Mouse (Mus musculus) left cerebral cortex, postnatal 4 days (tissue): ENCODE results near the gene Bloc1s2. TPM values are rescaled to one million over a fixed set of nuclear protein-coding genes. Genes with fewer than 3 reads are reported as not detected.

Experiments used
- DNase-seq: peaks from one replicate; pipeline ENCODE4 v3.0.0-alpha.2; 2022
- intact Hi-C: fragments of 180-260 bp; cut with DNase I; formaldehyde crosslinking; loops from one replicate; pipeline ENCODE4 v1.15.1; 2025
- total RNA-seq, 2 experiments: library from RNA; stranded (reverse); gene quantifications; 2 replicates each; pipeline ENCODE4 v1.2.3; 2021

Bloc1s2 gene
- total RNA-seq: 10 to 100 TPM; 87.2 to 92.2 TPM

GRCm38 (mm10) chr19:44145702-44146567 lies at the start of gene Bloc1s2:
TSS of gene Bloc1s2 (minus strand) at chr19:44146446.
- DNase-seq: peak; percentile 87
- intact Hi-C loops: no loop called here

- intact Hi-C loops: loop anchor here (5.0 kb wide), 1 partner anchor 167 kb away; no protein-coding TSS in a partner anchor
- DNase-seq: peak; percentile 81
Observed at GRCm38 (mm10) chr19:44195138-44195537, 48.9 kb upstream of the Bloc1s2 start.

- no peak for DNase-seq
- intact Hi-C loops: no loop called here
Observed at GRCm38 (mm10) chr19:44193906-44194305, 47.7 kb upstream of the Bloc1s2 start.

- no peak for DNase-seq
- intact Hi-C loops: no loop called here
Observed at GRCm38 (mm10) chr19:44192342-44192741, 46.1 kb upstream of the Bloc1s2 start, which contains the start of gene Pkd2l1. TSS of gene Pkd2l1 (minus strand) at chr19:44192442.

- intact Hi-C loops: no loop called here
- no peak for DNase-seq
Observed at GRCm38 (mm10) chr19:44189056-44189455, 42.8 kb upstream of the Bloc1s2 start.

- intact Hi-C loops: no loop called here
- DNase-seq: no peak
Observed at GRCm38 (mm10) chr19:44183968-44184367, 37.7 kb upstream of the Bloc1s2 start.

GRCm38 (mm10) chr19:44180502-44180901 lies 34.3 kb upstream of the Bloc1s2 start:
- no peak for DNase-seq
- intact Hi-C loops: no loop called here

GRCm38 (mm10) chr19:44176741-44177140 lies 30.5 kb upstream of the Bloc1s2 start:
- intact Hi-C loops: no loop called here
- no peak for DNase-seq

- no peak for DNase-seq
- intact Hi-C loops: no loop called here
Observed at GRCm38 (mm10) chr19:44174835-44175234, 28.6 kb upstream of the Bloc1s2 start.

- no peak for DNase-seq
- intact Hi-C loops: loop anchor here (10.0 kb wide), 1 partner anchor 263 kb away; no protein-coding TSS in a partner anchor
Observed at GRCm38 (mm10) chr19:44161515-44161914, 15.3 kb upstream of the Bloc1s2 start.

- no peak for DNase-seq
- intact Hi-C loops: no loop called here
Observed at GRCm38 (mm10) chr19:44159386-44159785, 13.1 kb upstream of the Bloc1s2 start.

- DNase-seq: no peak
Observed at GRCm38 (mm10) chr19:44157005-44157404, 10.8 kb upstream of the Bloc1s2 start.

GRCm38 (mm10) chr19:44153781-44154180 lies 7.5 kb upstream of the Bloc1s2 start:
- intact Hi-C loops: no loop called here
- DNase-seq: no peak

More at GRCm38 (mm10) chr19:44157005-44157404, 10.8 kb upstream of the Bloc1s2 start:
- intact Hi-C loops: no loop called here

GRCm38 (mm10) chr19:44148991-44149390 lies 2.7 kb upstream of the Bloc1s2 start:
- DNase-seq: no peak
- intact Hi-C loops: no loop called here

- no peak for DNase-seq
- intact Hi-C loops: no loop called here
Observed at GRCm38 (mm10) chr19:44148345-44148744, 2.1 kb upstream of the Bloc1s2 start.

GRCm38 (mm10) chr19:44146951-44147350 lies 705 bp upstream of the Bloc1s2 start:
- intact Hi-C loops: no loop called here
- no peak for DNase-seq

- intact Hi-C loops: no loop called here
- no peak for DNase-seq
Observed at GRCm38 (mm10) chr19:44146568-44146879, 278 bp upstream of the Bloc1s2 start.

GRCm38 (mm10) chr19:44144366-44144765 lies 1.9 kb downstream of the Bloc1s2 start:
- no peak for DNase-seq
- intact Hi-C loops: no loop called here

GRCm38 (mm10) chr19:44135960-44136485 lies 10.2 kb downstream of the Bloc1s2 start:
- peak; percentile 5 for DNase-seq
- intact Hi-C loops: no loop called here

GRCm38 (mm10) chr19:44135072-44135959 lies 10.9 kb downstream of the Bloc1s2 start, which contains the start of gene Cwf19l1:
TSS of gene Cwf19l1 (minus strand) at chr19:44135876.
- intact Hi-C loops: no loop called here
- peak; percentile 88 for DNase-seq

- no peak for DNase-seq
- intact Hi-C loops: no loop called here
Observed at GRCm38 (mm10) chr19:44132917-44133316, 13.3 kb downstream of the Bloc1s2 start.
